Mouse (Mus musculus) right cerebral cortex, postnatal 25 days (tissue): ENCODE results near the gene Apba1.

Experiments used
- DNase-seq: peaks from one replicate; pipeline ENCODE4 v3.0.0; 2022

The Apba1 gene

GRCm38 (mm10) chr19:23946026-23946685 lies 187.5 kb downstream of the Apba1 start:
- no peak for DNase-seq

GRCm38 (mm10) chr19:23946751-23947150 lies 188.1 kb downstream of the Apba1 start:
- no peak for DNase-seq

- no peak for DNase-seq
These were observed 189.2 kb downstream of the Apba1 start for GRCm38 (mm10) chr19:23947871-23948270.

GRCm38 (mm10) chr19:23948301-23949000 lies 189.8 kb downstream of the Apba1 start:
- DNase-seq = no peak

GRCm38 (mm10) chr19:23955461-23955860 lies 196.8 kb downstream of the Apba1 start:
- no peak for DNase-seq

- DNase-seq = no peak
These were observed 197.8 kb downstream of the Apba1 start for GRCm38 (mm10) chr19:23956299-23956975.

GRCm38 (mm10) chr19:23957563-23957962 lies 198.9 kb downstream of the Apba1 start:
- DNase-seq = no peak

GRCm38 (mm10) chr19:23958925-23959324 lies 200.2 kb downstream of the Apba1 start:
- no peak for DNase-seq

GRCm38 (mm10) chr19:23959870-23960269 lies 201.2 kb downstream of the Apba1 start:
- DNase-seq = no peak

GRCm38 (mm10) chr19:23960275-23960674 lies 201.6 kb downstream of the Apba1 start:
- no peak for DNase-seq

GRCm38 (mm10) chr19:23960831-23961447 lies 202.3 kb downstream of the Apba1 start:
- DNase-seq = no peak

GRCm38 (mm10) chr19:23961516-23961915 lies 202.8 kb downstream of the Apba1 start:
- DNase-seq = peak; percentile 61

GRCm38 (mm10) chr19:23964401-23964910 lies 205.8 kb downstream of the Apba1 start:
- no peak for DNase-seq

- DNase-seq = no peak
These were observed 207.7 kb downstream of the Apba1 start for GRCm38 (mm10) chr19:23966376-23966775.

- DNase-seq = peak; percentile 60
These were observed 208.5 kb downstream of the Apba1 start for GRCm38 (mm10) chr19:23967156-23967555.

- no peak for DNase-seq
These were observed 209.6 kb downstream of the Apba1 start for GRCm38 (mm10) chr19:23968125-23968861.

- no peak for DNase-seq
These were observed 210.2 kb downstream of the Apba1 start for GRCm38 (mm10) chr19:23968862-23969225.

GRCm38 (mm10) chr19:23970374-23970773 lies 211.7 kb downstream of the Apba1 start:
- DNase-seq = no peak

GRCm38 (mm10) chr19:23971391-23971790 lies 212.7 kb downstream of the Apba1 start:
- no peak for DNase-seq

GRCm38 (mm10) chr19:23972881-23973649 lies 214.4 kb downstream of the Apba1 start:
- DNase-seq = no peak

- no peak for DNase-seq
These were observed 219.3 kb downstream of the Apba1 start for GRCm38 (mm10) chr19:23977901-23978443.
